Mouse (Mus musculus) MEL (cell line): Measurements from ENCODE around the gene Olfr631. TPM values are rescaled to one million over a fixed set of nuclear protein-coding genes. Genes with fewer than 3 reads are reported as not detected.

Source experiments
- DNase-seq: peaks from one replicate; pipeline ENCODE4 v3.0.0; 2011; ENCODE audit warnings: low read depth, low spot score
- H3K27ac ChIP-seq: 2 replicates; pipeline ENCODE4 v1.5.1; 2012; ENCODE audit warnings: low read depth, mild to moderate bottlenecking, control low read depth, low read length, moderate library complexity; ENCODE audit not compliant: control insufficient read depth
- H3K27me3 ChIP-seq, 2 experiments: fragments of 150-350 bp in 1 of 2; sonication (generic) in 1 of 2; 2 replicates each; pipeline ENCODE4 v1.6.1; 2012; ENCODE audit warnings: low read length in 2 of 2, mild to moderate bottlenecking in 2 of 2, improper control_type of control experiment in 1 of 2, moderate library complexity in 1 of 2; ENCODE audit not compliant: insufficient read depth in 2 of 2, control insufficient read depth in 1 of 2
- H3K36me3 ChIP-seq, 2 experiments: 2 replicates each; pipeline ENCODE4 v1.6.1; 2012 to 2014; ENCODE audit warnings: low read length in 2 of 2, improper control_type of control experiment in 1 of 2, inconsistent platforms in 1 of 2, mild to moderate bottlenecking in 1 of 2; ENCODE audit not compliant: insufficient read depth in 2 of 2, control insufficient read depth in 1 of 2
- H3K4me1 ChIP-seq, 2 experiments: fragments of 150-350 bp in 1 of 2; sonication (generic) in 1 of 2; 2 replicates each; pipeline ENCODE4 v1.6.1; 2012; ENCODE audit warnings: low read length in 2 of 2, improper control_type of control experiment in 1 of 2, mild to moderate bottlenecking in 1 of 2; ENCODE audit not compliant: insufficient read depth in 2 of 2, control insufficient read depth in 1 of 2
- H3K4me3 ChIP-seq, 2 experiments: fragments of 150-350 bp in 1 of 2; sonication (generic) in 1 of 2; 2 replicates each; pipeline ENCODE4 v1.5.1; 2012; ENCODE audit warnings: low read depth in 2 of 2, low read length in 2 of 2, mild to moderate bottlenecking in 2 of 2, moderate library complexity in 2 of 2, control low read depth in 1 of 2, improper control_type of control experiment in 1 of 2; ENCODE audit not compliant: control insufficient read depth in 1 of 2, insufficient read depth in 1 of 2
- H3K79me2 ChIP-seq: 2 replicates; pipeline ENCODE4 v1.6.1; 2012; ENCODE audit warnings: mild to moderate bottlenecking, low read length, moderate library complexity; ENCODE audit not compliant: control insufficient read depth, poor library complexity, insufficient read depth
- H3K9ac ChIP-seq: 2 replicates; pipeline ENCODE4 v1.6.1; 2012; ENCODE audit warnings: low read depth, mild to moderate bottlenecking, control low read depth, low read length, moderate library complexity; ENCODE audit not compliant: control insufficient read depth, poor library complexity, severe bottlenecking
- H3K9me3 ChIP-seq: fragments of 150-350 bp; sonication (generic); replicated peaks from 2 replicates; pipeline ENCODE4 v1.6.1; 2012; ENCODE audit warnings: mild to moderate bottlenecking, low read length, improper control_type of control experiment, moderate library complexity; ENCODE audit not compliant: insufficient read depth
- BHLHE40 ChIP-seq: IDR thresholded peaks from 2 replicates; pipeline ENCODE4 v1.6.1; 2012; ENCODE audit warnings: low read depth, mild to moderate bottlenecking, inconsistent platforms, low read length, improper control_type of control experiment, borderline replicate concordance
- CTCF ChIP-seq, 3 experiments: IDR thresholded peaks in 2 of 3; conservative IDR thresholded peaks in 1 of 3; 2 replicates each; pipeline ENCODE4 v1.5.1; 2011 to 2012; ENCODE audit warnings: low read length in 3 of 3, low read depth in 2 of 3, mild to moderate bottlenecking in 2 of 3, improper control_type of control experiment in 1 of 3, inconsistent platforms in 1 of 3, mixed read lengths in 1 of 3, moderate library complexity in 1 of 3; ENCODE audit not compliant: control insufficient read depth in 1 of 3, insufficient read depth in 1 of 3, poor library complexity in 1 of 3, severe bottlenecking in 1 of 3
- E2F4 ChIP-seq: IDR thresholded peaks from 2 replicates; pipeline ENCODE4 v1.6.1; 2011; ENCODE audit warnings: low read depth, low read length, improper control_type of control experiment, borderline replicate concordance
- ELF1 ChIP-seq: IDR thresholded peaks from 2 replicates; pipeline ENCODE4 v1.6.1; 2014; ENCODE audit warnings: low read depth, mild to moderate bottlenecking, inconsistent platforms, low read length, improper control_type of control experiment, moderate library complexity
- EP300 ChIP-seq, 2 experiments: IDR thresholded peaks; 2 replicates each; pipeline ENCODE4 v1.6.1; 2011; ENCODE audit warnings: improper control_type of control experiment in 2 of 2, low read length in 2 of 2, low read depth in 1 of 2, mild to moderate bottlenecking in 1 of 2
- JUND ChIP-seq: IDR thresholded peaks from 2 replicates; pipeline ENCODE4 v1.6.1; 2011; ENCODE audit warnings: low read depth, mild to moderate bottlenecking, improper control_type of control experiment, low read length
- MAFK ChIP-seq: IDR thresholded peaks from 2 replicates; pipeline ENCODE4 v1.6.1; 2011; ENCODE audit warnings: low read depth, mild to moderate bottlenecking, low read length, improper control_type of control experiment, borderline replicate concordance
- MAZ ChIP-seq: IDR thresholded peaks from 2 replicates; pipeline ENCODE4 v1.6.1; 2012; ENCODE audit warnings: low read depth, mild to moderate bottlenecking, inconsistent platforms, low read length, improper control_type of control experiment
- MEF2A ChIP-seq: IDR thresholded peaks from 2 replicates; pipeline ENCODE4 v1.6.1; 2014; ENCODE audit warnings: low read depth, mild to moderate bottlenecking, inconsistent platforms, low read length, improper control_type of control experiment; ENCODE audit not compliant: poor library complexity, insufficient replicate concordance, severe bottlenecking; ENCODE audit errors: extremely low read depth
- MXI1 ChIP-seq: IDR thresholded peaks from 2 replicates; pipeline ENCODE4 v1.6.1; 2011; ENCODE audit warnings: mild to moderate bottlenecking, low read depth, low read length, improper control_type of control experiment
- MYB ChIP-seq: IDR thresholded peaks from 2 replicates; pipeline ENCODE4 v1.6.1; 2011; ENCODE audit warnings: mild to moderate bottlenecking, low read depth, low read length, improper control_type of control experiment
- MYC ChIP-seq: IDR thresholded peaks from 2 replicates; pipeline ENCODE4 v1.6.1; 2011; ENCODE audit warnings: low read depth, mild to moderate bottlenecking, low read length, improper control_type of control experiment, moderate library complexity
- NELFE ChIP-seq: IDR thresholded peaks from 2 replicates; pipeline ENCODE4 v1.6.1; 2011; ENCODE audit warnings: low read depth, low read length, improper control_type of control experiment
- POLR2A ChIP-seq, 2 experiments: IDR thresholded peaks; 2 replicates each; pipeline ENCODE4 v1.6.1; 2011 to 2012; ENCODE audit warnings: low read length in 2 of 2, mild to moderate bottlenecking in 2 of 2, control low read depth in 1 of 2, improper control_type of control experiment in 1 of 2, low read depth in 1 of 2, moderate library complexity in 1 of 2; ENCODE audit not compliant: control insufficient read depth in 1 of 2, insufficient read depth in 1 of 2, poor library complexity in 1 of 2
- POLR2AphosphoS2 ChIP-seq: IDR thresholded peaks from 2 replicates; pipeline ENCODE4 v1.6.1; 2011; ENCODE audit warnings: low read length, improper control_type of control experiment
- POLR2AphosphoS5 ChIP-seq: IDR thresholded peaks from 2 replicates; pipeline ENCODE4 v1.6.1; 2012; ENCODE audit warnings: low read depth, borderline replicate concordance, mild to moderate bottlenecking, inconsistent platforms, low read length, moderate library complexity, mixed read lengths
- RCOR1 ChIP-seq: IDR thresholded peaks from 2 replicates; pipeline ENCODE4 v1.6.1; 2012; ENCODE audit warnings: low read depth, mild to moderate bottlenecking, inconsistent platforms, low read length, improper control_type of control experiment
- SMC3 ChIP-seq: IDR thresholded peaks from 2 replicates; pipeline ENCODE4 v1.6.1; 2011; ENCODE audit warnings: low read depth, low read length, improper control_type of control experiment
- TAL1 ChIP-seq: IDR thresholded peaks from 2 replicates; pipeline ENCODE4 v1.6.1; 2012; ENCODE audit warnings: mild to moderate bottlenecking, inconsistent platforms, low read length, moderate library complexity, mixed read lengths
- USF1 ChIP-seq: IDR thresholded peaks from 2 replicates; pipeline ENCODE4 v1.6.1; 2014; ENCODE audit warnings: low read depth, mild to moderate bottlenecking, inconsistent platforms, low read length, improper control_type of control experiment, moderate library complexity
- ZKSCAN1 ChIP-seq: IDR thresholded peaks from 2 replicates; pipeline ENCODE4 v1.6.1; 2012; ENCODE audit warnings: low read depth, mild to moderate bottlenecking, inconsistent platforms, low read length, improper control_type of control experiment, moderate library complexity
- ZMIZ1 ChIP-seq: IDR thresholded peaks from 2 replicates; pipeline ENCODE4 v1.6.1; 2012; ENCODE audit warnings: low read depth, mild to moderate bottlenecking, inconsistent platforms, low read length, improper control_type of control experiment, moderate library complexity
- ZNF384 ChIP-seq: IDR thresholded peaks from 2 replicates; pipeline ENCODE4 v1.6.1; 2012; ENCODE audit warnings: low read depth, mild to moderate bottlenecking, inconsistent platforms, low read length, improper control_type of control experiment
- polyA plus RNA-seq, 2 experiments: library from polyadenylated mRNA; stranded (reverse) in 1 of 2; unstranded in 1 of 2; fragments of >175 nt in 1 of 2; fragments of >200 nt in 1 of 2; gene quantifications; 2 replicates each; pipeline versions ENCODE4 v1.2.1 to v1.2.4; 2012; ENCODE audit warnings: low replicate concordance in 2 of 2, low read depth in 1 of 2; ENCODE audit not compliant: insufficient read length in 2 of 2, insufficient read depth in 1 of 2, missing spikeins in 1 of 2
- total RNA-seq: library from RNA; depleted of rRNA; stranded (reverse); fragments of 300-350 nt; gene quantifications from 2 replicates; pipeline ENCODE4 v1.2.3, GENCODE M21; 2012; rRNA removed

The Olfr631 gene
- not detected in 2 replicates for total RNA-seq
- polyA plus RNA-seq, result not detected

DNA sequence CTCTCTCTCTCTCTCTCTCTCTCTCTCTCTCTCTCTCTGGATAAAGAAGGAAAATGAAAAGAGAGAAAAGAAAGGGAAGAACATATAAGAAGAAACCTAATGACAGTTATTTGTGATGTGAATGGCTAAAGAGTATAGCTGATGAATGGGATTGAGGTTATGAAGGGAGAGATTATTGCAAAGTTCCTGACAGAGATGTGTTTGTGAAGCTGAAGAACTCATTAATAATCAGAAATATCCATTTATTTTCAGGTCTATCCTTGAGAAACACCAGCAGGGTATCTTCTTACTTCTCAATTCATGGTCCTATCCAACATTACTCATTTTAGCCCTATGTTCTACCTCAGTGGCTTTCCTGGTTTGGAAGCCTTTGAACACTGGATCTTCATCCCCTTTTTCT is at the start of gene Olfr631:
TSS of gene Olfr631 (plus strand) at position 301 of the 400 bp plus-strand sequence.
- DNase-seq, result no peak
- TF ChIP-seq MAZ (no peak), EP300 (IDR thresholded peaks at IDR 0.05; ENCODE audit: low read depth in 1 of 2, low read length in 2 of 2) (no peak), USF1 (no peak), RCOR1 (no peak), POLR2AphosphoS5 (no peak), ZNF384 (no peak), BHLHE40 (no peak), MXI1 (no peak), JUND (no peak), CTCF (IDR thresholded peaks at IDR 0.05 in 2 of 3, conservative IDR thresholded peaks at IDR 0.05 in 1 of 3; ENCODE audit: control insufficient read depth in 1 of 3, insufficient read depth in 1 of 3, low read depth in 2 of 3, low read length in 3 of 3, poor library complexity in 1 of 3, severe bottlenecking in 1 of 3) (no peak), POLR2A (IDR thresholded peaks at IDR 0.05; ENCODE audit: control insufficient read depth in 1 of 2, insufficient read depth in 1 of 2, low read depth in 1 of 2, low read length in 2 of 2, poor library complexity in 1 of 2) (no peak), MYC (no peak), MAFK (no peak), ZMIZ1 (no peak)
- Histone ChIP-seq H3K9me3 (no peaks in the 10 kb centered on the region), H3K4me3 (no peak within 1 kb of the TSS), H3K27ac (no peak within 1 kb of the TSS), H3K9ac (no peak within 1 kb of the TSS), H3K27me3 (peaks cover 0 to 2% of the 10 kb centered on the region in 2 experiments; a peak in 2 of 4 replicates), H3K79me2 (no peaks in the 10 kb centered on the region), H3K4me1 (no peaks in the 10 kb centered on the region), H3K36me3 (no peaks in the 10 kb centered on the region)

DNA sequence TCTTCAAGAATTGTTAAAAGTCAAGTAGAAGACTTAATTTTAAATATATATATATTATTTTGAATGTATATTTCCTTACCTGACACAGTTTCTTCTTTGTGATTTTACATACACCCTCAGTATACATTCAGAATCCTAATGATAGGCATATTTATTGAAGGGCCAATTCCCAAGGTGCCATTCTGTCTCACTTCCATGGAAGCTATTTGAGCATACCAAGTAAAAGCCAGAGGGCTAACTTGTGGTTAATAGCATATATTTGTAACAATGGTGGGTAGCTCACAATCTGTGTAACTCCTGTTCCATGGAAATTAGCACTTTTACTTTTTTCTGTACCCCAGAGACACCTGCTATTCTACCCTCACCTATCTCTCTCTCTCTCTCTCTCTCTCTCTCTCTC is 42.5 kb upstream of the Olfr631 start, which contains the start of gene Olfr66:
TSS of gene Olfr66 (minus strand) at position 101 of the 400 bp plus-strand sequence.
- no peaks in the 10 kb centered on the region for H3K9me3 ChIP-seq
- H3K4me3 ChIP-seq, result no peak within 1 kb of the TSS
- DNase-seq, result no peak
- H3K9ac ChIP-seq, result no peak within 1 kb of the TSS
- no peak for TF ChIP-seq ZNF384
- TF ChIP-seq TAL1, result no peak
- no peak within 1 kb of the TSS for H3K27ac ChIP-seq
- no peaks in the 10 kb centered on the region for H3K79me2 ChIP-seq
- no peaks in the 10 kb centered on the region; a peak in 1 of 4 replicates for H3K27me3 ChIP-seq
- H3K4me1 ChIP-seq, result no peaks in the 10 kb centered on the region
- H3K36me3 ChIP-seq, result no peaks in the 10 kb centered on the region

DNA sequence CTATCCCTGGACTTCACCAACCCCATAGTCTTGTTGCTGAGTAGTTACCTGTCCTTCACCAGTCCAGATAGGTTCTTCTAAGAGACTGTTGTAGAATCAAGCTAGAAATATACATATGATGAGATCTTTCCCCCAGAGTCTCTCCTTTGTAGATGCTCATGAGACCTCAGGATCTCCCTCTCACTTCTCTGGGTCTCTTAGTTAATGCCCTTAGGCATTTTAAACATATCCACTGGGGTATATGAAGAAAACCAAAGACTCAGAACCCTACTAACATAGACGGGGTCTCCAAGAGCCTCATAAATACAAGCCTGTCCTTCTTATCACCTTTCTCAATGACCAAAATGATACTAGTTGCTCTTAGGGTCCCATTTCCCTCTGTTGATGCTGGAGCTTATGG is 34.2 kb upstream of the Olfr631 start, which contains the start of gene Olfr64:
TSS of gene Olfr64 (minus strand) at position 101 of the 400 bp plus-strand sequence.
- Histone ChIP-seq H3K27ac (no peak within 1 kb of the TSS), H3K27me3 (no peaks in the 10 kb centered on the region), H3K9ac (no peak within 1 kb of the TSS), H3K4me1 (no peaks in the 10 kb centered on the region), H3K36me3 (no peaks in the 10 kb centered on the region), H3K9me3 (no peaks in the 10 kb centered on the region), H3K4me3 (no peak within 1 kb of the TSS), H3K79me2 (no peaks in the 10 kb centered on the region)
- no peak for DNase-seq
- TF ChIP-seq NELFE, result no peak
- TF ChIP-seq USF1, result no peak
- TF ChIP-seq ZKSCAN1, result no peak
- TF ChIP-seq POLR2AphosphoS2, result no peak
- TF ChIP-seq ELF1, result no peak
- no peak for TF ChIP-seq MAZ
- no peak for TF ChIP-seq ZMIZ1
- no peak for TF ChIP-seq MEF2A
- TF ChIP-seq MYB, result no peak
- no peak for TF ChIP-seq SMC3
- no peak for TF ChIP-seq E2F4
